Mouse (Mus musculus): ENCODE measurements around the gene Serpinb9g. TPM values are rescaled to one million over a fixed set of nuclear protein-coding genes. Genes with fewer than 3 reads are reported as not detected.
"Not testable (repeated sequence)": the region's sequence is repeated elsewhere in the genome, so short reads cannot be mapped to it uniquely, and the experiment has no call there.

Gene Serpinb9g
- not detected in 2 replicates for polyA plus RNA-seq (2015; fragmentation: Nextera tagmentation; extraction: Ambion mirVana)

DNA sequence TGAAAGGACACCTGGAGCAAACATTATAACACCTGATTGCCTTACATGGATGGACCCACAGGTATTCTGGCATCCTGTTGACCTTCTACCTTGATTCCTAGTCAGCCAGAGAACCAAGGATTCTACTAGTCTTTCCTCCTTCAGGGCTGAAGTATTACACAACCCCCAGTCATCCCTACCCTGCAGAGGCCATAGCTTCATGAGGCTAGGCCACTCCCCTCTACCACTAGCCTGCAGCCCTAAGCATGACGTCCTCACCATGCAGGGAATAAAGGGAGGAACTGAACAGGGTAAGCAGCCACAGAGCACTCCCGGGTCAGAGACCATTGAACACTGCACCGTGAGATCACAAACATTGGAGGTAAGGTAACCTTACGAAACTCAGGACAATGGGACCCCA is at the start of gene Serpinb9g:
Gene Serpinb9g, plus strand, starts transcription at position 301 of the 400 bp plus-strand sequence.
- H3K36me3 ChIP-seq (ENCODE audit: control insufficient read depth, insufficient read depth, low read length); H3K27me3 ChIP-seq (ENCODE audit: control insufficient read depth, insufficient read depth, low read length); H3K9me3 ChIP-seq (replicated peaks; ENCODE audit: control insufficient read depth, low read length); ATAC-seq (ENCODE audit: insufficient read depth, low FRiP score); H3K4me1 ChIP-seq (ENCODE audit: control insufficient read depth, insufficient read depth, low read length); H3K27ac ChIP-seq (ENCODE audit: low read length); H3K4me2 ChIP-seq (ENCODE audit: low read depth, low read length); H3K4me3 ChIP-seq (replicated peaks; ENCODE audit: low read length); H3K9ac ChIP-seq (ENCODE audit: low read length): not testable (repeated sequence)
- 75% methylated on average over 4 of the region's 4 CpGs for WGBS

DNA sequence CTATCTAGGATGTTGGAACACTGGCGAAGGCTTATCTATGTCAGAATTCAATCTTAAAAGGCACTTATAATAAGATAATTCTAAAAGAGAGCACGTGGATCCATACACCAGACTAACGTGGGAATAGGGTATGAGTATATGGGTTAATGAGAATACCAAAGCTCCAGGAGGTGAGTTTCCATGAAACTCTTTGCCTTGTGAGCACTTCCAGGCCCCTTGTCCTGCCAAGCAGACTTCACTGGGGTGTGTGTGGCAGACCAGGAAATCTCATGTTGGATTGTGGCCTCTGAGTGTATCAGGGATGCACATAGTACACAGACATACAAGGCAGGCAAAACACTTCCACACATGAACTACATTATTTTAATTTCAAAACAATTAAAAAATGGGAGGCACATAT is 718 bp upstream of the Serpinb9g start:
- not testable (repeated sequence) for H3K9ac ChIP-seq (ENCODE audit: low read length); ATAC-seq (ENCODE audit: insufficient read depth, low FRiP score); H3K36me3 ChIP-seq (ENCODE audit: control insufficient read depth, insufficient read depth, low read length); H3K4me2 ChIP-seq (ENCODE audit: low read depth, low read length); H3K4me1 ChIP-seq (ENCODE audit: control insufficient read depth, insufficient read depth, low read length); H3K27ac ChIP-seq (ENCODE audit: low read length); H3K9me3 ChIP-seq (replicated peaks; ENCODE audit: control insufficient read depth, low read length); H3K4me3 ChIP-seq (replicated peaks; ENCODE audit: low read length); H3K27me3 ChIP-seq (ENCODE audit: control insufficient read depth, insufficient read depth, low read length)
- WGBS, result 60% methylated on average over 3 of the region's 3 CpGs

DNA sequence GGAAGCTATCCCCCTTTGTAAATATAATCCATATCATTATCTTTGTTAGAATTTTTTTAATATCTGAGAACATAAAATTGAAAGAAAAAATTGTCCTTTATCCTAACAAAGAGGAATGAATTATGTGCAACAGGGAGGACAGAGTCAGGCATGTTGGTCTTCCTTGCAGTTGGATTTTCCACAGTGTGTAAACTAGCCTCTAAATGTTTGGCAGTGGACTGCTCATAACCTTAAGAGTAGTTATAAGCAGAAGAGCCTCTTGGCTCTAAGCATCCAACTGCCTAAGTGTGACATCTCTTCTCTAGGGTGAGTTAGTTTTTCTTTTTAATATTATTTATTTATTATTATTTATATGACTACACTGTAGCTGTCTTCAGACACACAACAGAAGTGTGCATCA is 40.0 kb downstream of the Serpinb9g start:
- H3K36me3 ChIP-seq (ENCODE audit: control insufficient read depth, insufficient read depth, low read length), result no peaks in the 10 kb centered on the region
- H3K27me3 ChIP-seq (ENCODE audit: control insufficient read depth, insufficient read depth, low read length), result no peaks in the 10 kb centered on the region
- no peak overlapping the region for H3K9ac ChIP-seq (ENCODE audit: low read length)
- no peak overlapping the region for H3K4me2 ChIP-seq (ENCODE audit: low read depth, low read length)
- no peaks in the 10 kb centered on the region for H3K9me3 ChIP-seq (replicated peaks; ENCODE audit: control insufficient read depth, low read length)
- no peak overlapping the region for H3K27ac ChIP-seq (ENCODE audit: low read length)
- H3K4me1 ChIP-seq (ENCODE audit: control insufficient read depth, insufficient read depth, low read length), result no peaks in the 10 kb centered on the region
- H3K4me3 ChIP-seq (replicated peaks; ENCODE audit: low read length), result no peak overlapping the region
- no peak for ATAC-seq (ENCODE audit: insufficient read depth, low FRiP score)

DNA sequence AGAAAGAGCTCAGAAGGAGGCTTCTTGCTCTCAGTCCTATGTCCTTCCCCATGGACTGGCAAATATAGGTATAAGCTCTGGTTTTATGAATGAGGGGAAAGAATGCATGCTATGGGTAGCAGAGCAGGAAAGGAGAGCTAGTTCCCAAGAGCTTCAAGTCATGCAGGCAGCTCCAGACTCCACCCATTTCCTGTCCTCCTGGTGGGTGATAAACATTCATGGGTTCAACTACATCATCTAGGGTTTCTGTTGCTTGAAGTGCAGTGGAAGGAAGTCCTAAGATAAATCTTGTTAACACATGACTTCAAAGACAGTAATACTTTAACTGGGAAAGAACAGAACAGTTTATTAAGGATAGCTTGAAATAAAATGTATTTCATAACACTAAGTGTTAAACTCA is 48.2 kb downstream of the Serpinb9g start:
- Histone ChIP-seq H3K9me3 (replicated peaks; ENCODE audit: control insufficient read depth, low read length) (no peaks in the 10 kb centered on the region), H3K4me2 (ENCODE audit: low read depth, low read length) (no peak overlapping the region), H3K4me1 (ENCODE audit: control insufficient read depth, insufficient read depth, low read length) (no peaks in the 10 kb centered on the region), H3K36me3 (ENCODE audit: control insufficient read depth, insufficient read depth, low read length) (no peaks in the 10 kb centered on the region), H3K27me3 (ENCODE audit: control insufficient read depth, insufficient read depth, low read length) (no peaks in the 10 kb centered on the region), H3K9ac (ENCODE audit: low read length) (no peak overlapping the region), H3K27ac (ENCODE audit: low read length) (no peak overlapping the region), H3K4me3 (replicated peaks; ENCODE audit: low read length) (no peak overlapping the region)
- ATAC-seq (ENCODE audit: insufficient read depth, low FRiP score), result no peak

Other genes with a start within 250 kb of the Serpinb9g start
- gene Serpinb9e, start 235.2 kb upstream of the Serpinb9g start, polyA plus RNA-seq (2015; fragmentation: Nextera tagmentation; extraction: Ambion mirVana), result not detected in 2 replicates
- not detected in 2 replicates for gene Serpinb9f, start 160.7 kb upstream of the Serpinb9g start, polyA plus RNA-seq (2015; fragmentation: Nextera tagmentation; extraction: Ambion mirVana)
- gene Gm11397, start 89.0 kb upstream of the Serpinb9g start, polyA plus RNA-seq (2015; fragmentation: Nextera tagmentation; extraction: Ambion mirVana), result not detected in 2 replicates
- not detected in 2 replicates for gene Serpinb6d, start 176.6 kb downstream of the Serpinb9g start, polyA plus RNA-seq (2015; fragmentation: Nextera tagmentation; extraction: Ambion mirVana)